Mouse (Mus musculus): ENCODE measurements around the gene Skp2.

Skp2 gene

GRCm38 (mm10) chr15:9113556-9113955 lies 41.7 kb downstream of the Skp2 start:
- no peak for DNase-seq (ENCODE audit: low spot score in 2 of 2)

GRCm38 (mm10) chr15:9111648-9112047 lies 43.6 kb downstream of the Skp2 start:
- no peak for DNase-seq (ENCODE audit: low spot score in 2 of 2)

- no peak for DNase-seq (ENCODE audit: low spot score in 2 of 2)
Measured at GRCm38 (mm10) chr15:9110526-9111347, 44.5 kb downstream of the Skp2 start.

GRCm38 (mm10) chr15:9106303-9107074 lies 48.7 kb downstream of the Skp2 start:
- DNase-seq (ENCODE audit: low spot score in 2 of 2) = no peak

- DNase-seq (ENCODE audit: low spot score in 2 of 2) = no peak
Measured at GRCm38 (mm10) chr15:9100446-9101077, 54.7 kb downstream of the Skp2 start.

- DNase-seq (ENCODE audit: low spot score in 2 of 2) = no peak
Measured at GRCm38 (mm10) chr15:9096865-9097264, 58.4 kb downstream of the Skp2 start.

- DNase-seq (ENCODE audit: low spot score in 2 of 2) = no peak
Measured at GRCm38 (mm10) chr15:9094366-9094750, 60.9 kb downstream of the Skp2 start.

GRCm38 (mm10) chr15:9093598-9094365 lies 61.4 kb downstream of the Skp2 start:
- DNase-seq (ENCODE audit: low spot score in 2 of 2) = no peak

- no peak for DNase-seq (ENCODE audit: low spot score in 2 of 2)
Measured at GRCm38 (mm10) chr15:9090662-9091061, 64.6 kb downstream of the Skp2 start.

GRCm38 (mm10) chr15:9089136-9089720 lies 66.0 kb downstream of the Skp2 start:
- no peak for DNase-seq (ENCODE audit: low spot score in 2 of 2)

GRCm38 (mm10) chr15:9088683-9089072 lies 66.5 kb downstream of the Skp2 start:
- no peak for DNase-seq (ENCODE audit: low spot score in 2 of 2)

GRCm38 (mm10) chr15:9087895-9088682 lies 67.1 kb downstream of the Skp2 start:
- DNase-seq (ENCODE audit: low spot score in 2 of 2) = no peak

- no peak for DNase-seq (ENCODE audit: low spot score in 2 of 2)
Measured at GRCm38 (mm10) chr15:9087421-9087820, 67.8 kb downstream of the Skp2 start.

- no peak for DNase-seq (ENCODE audit: low spot score in 2 of 2)
Measured at GRCm38 (mm10) chr15:9086813-9087212, 68.4 kb downstream of the Skp2 start.

- no peak for DNase-seq (ENCODE audit: low spot score in 2 of 2)
Measured at GRCm38 (mm10) chr15:9082753-9083152, 72.5 kb downstream of the Skp2 start.

GRCm38 (mm10) chr15:9081294-9081693 lies 73.9 kb downstream of the Skp2 start:
- no peak for DNase-seq (ENCODE audit: low spot score in 2 of 2)

- DNase-seq (ENCODE audit: low spot score in 2 of 2) = no peak
Measured at GRCm38 (mm10) chr15:9080206-9080605, 75.0 kb downstream of the Skp2 start.

GRCm38 (mm10) chr15:9079626-9080025 lies 75.6 kb downstream of the Skp2 start:
- no peak for DNase-seq (ENCODE audit: low spot score in 2 of 2)

- no peak for DNase-seq (ENCODE audit: low spot score in 2 of 2)
Measured at GRCm38 (mm10) chr15:9078481-9079300, 76.5 kb downstream of the Skp2 start.
